Mouse (Mus musculus): ENCODE results near the gene Tns1. TPM values are rescaled to one million over a fixed set of nuclear protein-coding genes. Genes with fewer than 3 reads are reported as not detected.

Gene Tns1
- total and polyA plus RNA-seq, 3 experiments, result 0.40 to 3.6 (median 0.89) TPM

- no peaks in the 10 kb centered on the region for H3K79me2 ChIP-seq (replicated peaks; ENCODE audit: control insufficient read depth, extremely low read depth, insufficient read depth, poor library complexity, severe bottlenecking)
Measured at GRCm38 (mm10) chr1:73920701-73921100, 203.5 kb downstream of the Tns1 start.

GRCm38 (mm10) chr1:73919909-73920308 lies 204.3 kb downstream of the Tns1 start:
- no peak for TF ChIP-seq USF1 (IDR thresholded peaks at IDR 0.05; ENCODE audit: low read depth, low read length)
- TF ChIP-seq KAT2A (IDR thresholded peaks at IDR 0.05; ENCODE audit: insufficient replicate concordance, low read length), result no peak
- no peak for TF ChIP-seq SIN3A (IDR thresholded peaks at IDR 0.05; ENCODE audit: low read length)
- Histone ChIP-seq H3K79me2 (replicated peaks; ENCODE audit: control insufficient read depth, extremely low read depth, insufficient read depth, poor library complexity, severe bottlenecking) (no peaks in the 10 kb centered on the region), H3K9me3 (replicated peaks; ENCODE audit: low read length) (no peaks in the 10 kb centered on the region), H3K4me2 (ENCODE audit: insufficient read depth, low read depth, poor library complexity, severe bottlenecking) (no peak overlapping the region), H3K27me3 (replicated peaks) (no peaks in the 10 kb centered on the region), H3K36me3 (replicated peaks in 1 of 2; ENCODE audit: control insufficient read depth in 1 of 2, insufficient read depth in 1 of 2, low read length in 1 of 2) (peaks cover 0 to 35% of the 10 kb centered on the region in 2 experiments), H3K27ac (ENCODE audit: insufficient read depth, low read depth) (no peak overlapping the region), H3K4me1 (ENCODE audit: control insufficient read depth in 1 of 2, insufficient read depth in 2 of 2) (peaks cover 9 to 26% of the 10 kb centered on the region in 2 experiments), H3K4me3 (replicated peaks in 1 of 3; ENCODE audit: low read depth in 2 of 3, low read length in 2 of 3, poor library complexity in 1 of 3) (no peak overlapping the region), H3K9ac (ENCODE audit: insufficient read depth, low read depth) (no peak overlapping the region)
- dilution Hi-C loops (cut with MboI; ENCODE audit: extremely low pct_ligation_motif_present, extremely low pct_unique_long_range_greater_than_20kb, low sequenced_read_pairs) (no loop called here), in situ Hi-C loops (cut with MboI; ENCODE audit: low pct_ligation_motif_present, low pct_unique_long_range_greater_than_20kb, low sequenced_read_pairs) (no loop called here)
- DNase-seq (ENCODE audit: extremely low read depth), result no peak

More at GRCm38 (mm10) chr1:73920701-73921100, 203.5 kb downstream of the Tns1 start:
- H3K9ac ChIP-seq (ENCODE audit: insufficient read depth, low read depth), result no peak overlapping the region
- H3K36me3 ChIP-seq (replicated peaks in 1 of 2; ENCODE audit: control insufficient read depth in 1 of 2, insufficient read depth in 1 of 2, low read length in 1 of 2), result peaks cover 0 to 40% of the 10 kb centered on the region in 2 experiments
- H3K4me1 ChIP-seq (ENCODE audit: control insufficient read depth in 1 of 2, insufficient read depth in 2 of 2), result peaks cover under 1 to 18% of the 10 kb centered on the region in 2 experiments
- in situ Hi-C loops (cut with MboI; ENCODE audit: low pct_ligation_motif_present, low pct_unique_long_range_greater_than_20kb, low sequenced_read_pairs) (no loop called here), dilution Hi-C loops (cut with MboI; ENCODE audit: extremely low pct_ligation_motif_present, extremely low pct_unique_long_range_greater_than_20kb, low sequenced_read_pairs) (no loop called here)
- no peak overlapping the region for H3K4me3 ChIP-seq (replicated peaks in 1 of 3; ENCODE audit: low read depth in 2 of 3, low read length in 2 of 3, poor library complexity in 1 of 3)
- no peak overlapping the region for H3K4me2 ChIP-seq (ENCODE audit: insufficient read depth, low read depth, poor library complexity, severe bottlenecking)
- no peaks in the 10 kb centered on the region for H3K9me3 ChIP-seq (replicated peaks; ENCODE audit: low read length)
- DNase-seq (ENCODE audit: extremely low read depth), result no peak
- H3K27ac ChIP-seq (ENCODE audit: insufficient read depth, low read depth), result no peak overlapping the region
- TF ChIP-seq MAZ (IDR thresholded peaks at IDR 0.05; ENCODE audit: low read depth, low read length) (no peak), POLR2A (IDR thresholded peaks at IDR 0.05; ENCODE audit: low read depth, low read length) (no peak), JUND (conservative IDR thresholded peaks at IDR 0.05; ENCODE audit: low read depth, low read length) (no peak), RCOR1 (conservative IDR thresholded peaks at IDR 0.05; ENCODE audit: low read depth, low read length) (no peak), BHLHE40 (IDR thresholded peaks at IDR 0.05; ENCODE audit: low read depth, low read length) (no peak), SMC3 (IDR thresholded peaks at IDR 0.05; ENCODE audit: low read depth, low read length) (no peak), SIN3A (IDR thresholded peaks at IDR 0.05; ENCODE audit: low read length) (no peak), PAX5 (IDR thresholded peaks at IDR 0.05; ENCODE audit: low read length) (no peak), ELF1 (IDR thresholded peaks at IDR 0.05; ENCODE audit: low read depth, low read length) (no peak), ZNF384 (IDR thresholded peaks at IDR 0.05; ENCODE audit: low read depth, low read length) (no peak), MEF2A (IDR thresholded peaks at IDR 0.05; ENCODE audit: borderline replicate concordance, low read depth, low read length) (no peak), RAD21 (IDR thresholded peaks at IDR 0.05; ENCODE audit: low read depth, low read length) (no peak), MXI1 (IDR thresholded peaks at IDR 0.05; ENCODE audit: low read depth, low read length) (no peak)
- no peaks in the 10 kb centered on the region for H3K27me3 ChIP-seq (replicated peaks)

All from CH12.LX (cell line).